11 mouse cellular contexts compared by ENCODE assay signal in genomic region chr2:3717268-3717667, GRCm38 (mm10).
A peak's percentile ranks its signal among the peaks of the same experiment; 100 is the strongest.
DNase-seq lines count a peak whose midpoint lies in the region; ATAC-seq lines count a peak whose summit lies in the region.
"Had no signal": no experiment of that assay in that cellular context is flagged by ENCODE, and none has a peak within 500 bp of the region (broad histone marks: within the 10 kb centered on the region; RNA-seq: fewer than 3 reads in every experiment).

No protein-coding gene starts in this region.

- no peaks in the 10 kb centered on the region for H3K36me3 ChIP-seq in kidney, embryonic 15.5 days
- no peaks in the 10 kb centered on the region for H3K36me3 ChIP-seq in embryonic facial prominence, embryonic 10.5 days (replicated peaks)
- H3K36me3 ChIP-seq: midbrain, embryonic 10.5 days had no signal

- 64% methylated on average over 5 of the region's 5 CpGs for WGBS in kidney, embryonic 15.5 days
- WGBS in embryonic facial prominence, embryonic 10.5 days = 64% methylated on average over 5 of the region's 5 CpGs

- DNase-seq in kidney, postnatal 25 days = no peak
- DNase-seq in CD4-positive helper T cell, adult 2 months (ENCODE audit: low read depth, low spot score) = peak; percentile 61
- DNase-seq in embryonic facial prominence, embryonic 10.5 days (ENCODE audit: low spot score) = peak; percentile 14
- DNase-seq in naive thymus-derived CD4-positive, alpha-beta T cell, adult 2 months (ENCODE audit: low read depth) = peak; percentile 62
- no peak for DNase-seq in adrenal gland, adult 2 months
- DNase-seq in embryo, embryonic 10 days (ENCODE audit: low spot score) = no peak
- no peak for DNase-seq in cerebellum, adult 9-11 months

- no peaks in the 10 kb centered on the region for H3K9me3 ChIP-seq in kidney, embryonic 15.5 days (replicated peaks)
- H3K9me3 ChIP-seq in embryonic facial prominence, embryonic 10.5 days = peaks cover 4% of the 10 kb centered on the region; the same call in 1 of the 2 replicates
- H3K9me3 ChIP-seq: G1E; midbrain, embryonic 10.5 days had no signal

- H3K4me1 ChIP-seq in kidney, embryonic 15.5 days = peaks cover 48% of the 10 kb centered on the region
- H3K4me1 ChIP-seq in embryonic facial prominence, embryonic 10.5 days = peaks cover 44% of the 10 kb centered on the region

- peak overlapping the region; percentile 80; the same call in 1 of the 2 replicates for H3K4me2 ChIP-seq in kidney, embryonic 15.5 days

- no peak overlapping the region for H3K9ac ChIP-seq in kidney, embryonic 15.5 days

- H3K27me3 ChIP-seq in kidney, embryonic 15.5 days = no peaks in the 10 kb centered on the region
- H3K27me3 ChIP-seq in embryonic facial prominence, embryonic 10.5 days (replicated peaks; ENCODE audit: low read depth, poor library complexity, severe bottlenecking) = no peaks in the 10 kb centered on the region

- no peak for ATAC-seq in kidney, embryonic 15.5 days (replicated peaks; ENCODE audit: low FRiP score)
- ATAC-seq: intestine, embryonic 16.5 days had no signal

- H3K27ac ChIP-seq in kidney, embryonic 15.5 days = no peak overlapping the region
- H3K27ac ChIP-seq in embryonic facial prominence, embryonic 10.5 days (replicated peaks) = no peak overlapping the region
- H3K27ac ChIP-seq: midbrain, embryonic 10.5 days had no signal

- H3K4me3 ChIP-seq in kidney, embryonic 15.5 days (replicated peaks) = no peak overlapping the region
- H3K4me3 ChIP-seq in embryonic facial prominence, embryonic 10.5 days = peak overlapping the region; percentile 13; the same call in 1 of the 2 replicates
- H3K4me3 ChIP-seq: midbrain, embryonic 10.5 days had no signal

Comparison
In these comparisons a context has a peak if more than half of its experiments do, and no peak if none do; other contexts are left out.
1. DNase-seq: peak in CD4-positive helper T cell, adult 2 months (single experiment), embryonic facial prominence, embryonic 10.5 days (single experiment) and naive thymus-derived CD4-positive, alpha-beta T cell, adult 2 months (single experiment); none in kidney, postnatal 25 days (0 of 2), adrenal gland, adult 2 months (single experiment), embryo, embryonic 10 days (single experiment) and cerebellum, adult 9-11 months (single experiment).